Mouse (Mus musculus) gonadal fat pad, adult 2 months (tissue): ENCODE measurements around the gene Hectd3. TPM values are rescaled to one million over a fixed set of nuclear protein-coding genes. Genes with fewer than 3 reads are reported as not detected.

Source experiments
- DNase-seq: peaks from one replicate; pipeline ENCODE4 v3.0.0-alpha.2; 2012; ENCODE audit warnings: low read depth
- polyA plus RNA-seq: library from polyadenylated mRNA; depleted of rRNA; stranded (reverse); fragments of >200 nt; gene quantifications from 2 replicates; pipeline ENCODE4 v1.2.3, GENCODE M21; 2012; rRNA removed

Hectd3 gene
- polyA plus RNA-seq, 1 experiment = 47.2 TPM

DNA sequence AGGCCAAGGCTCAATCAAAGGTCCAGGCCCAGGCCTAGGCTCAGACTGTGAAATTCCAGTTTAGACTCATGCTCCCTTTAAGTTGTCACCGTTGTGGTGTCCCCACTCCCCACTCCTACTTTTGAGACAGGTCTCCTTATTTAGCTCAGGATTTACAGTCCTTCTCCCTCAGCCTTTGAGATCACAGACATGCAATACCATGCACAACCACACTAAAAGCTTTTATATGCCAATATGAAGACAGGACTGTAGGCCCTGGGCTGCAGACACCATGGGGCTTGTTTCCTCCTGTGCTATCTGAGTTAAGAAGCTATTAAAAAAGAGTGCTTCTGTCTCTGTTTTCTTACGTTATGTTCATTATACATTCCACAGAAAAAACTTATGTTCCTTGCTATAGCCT is 22.6 kb downstream of the Hectd3 start:
- DNase-seq = no peak

DNA sequence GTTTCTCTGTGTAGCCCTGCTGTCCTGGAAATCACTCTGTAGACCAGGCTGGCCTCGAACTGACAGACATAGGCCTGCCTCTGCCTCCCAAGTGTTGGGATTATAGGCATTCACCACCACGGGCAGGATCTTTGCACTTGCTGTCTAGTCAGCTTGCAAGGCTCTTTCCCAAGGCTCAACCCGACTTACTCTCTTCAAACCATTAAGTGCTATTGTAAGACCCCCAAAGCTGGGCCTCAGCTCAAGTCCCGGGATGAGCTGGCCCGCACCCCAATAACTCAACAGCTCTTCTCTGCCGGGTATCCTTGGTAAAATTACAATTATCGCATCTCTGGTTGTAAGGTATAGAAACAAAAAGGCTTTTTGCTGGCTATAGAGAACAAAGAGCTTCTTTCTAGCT is 23.2 kb downstream of the Hectd3 start:
- no peak for DNase-seq

DNA sequence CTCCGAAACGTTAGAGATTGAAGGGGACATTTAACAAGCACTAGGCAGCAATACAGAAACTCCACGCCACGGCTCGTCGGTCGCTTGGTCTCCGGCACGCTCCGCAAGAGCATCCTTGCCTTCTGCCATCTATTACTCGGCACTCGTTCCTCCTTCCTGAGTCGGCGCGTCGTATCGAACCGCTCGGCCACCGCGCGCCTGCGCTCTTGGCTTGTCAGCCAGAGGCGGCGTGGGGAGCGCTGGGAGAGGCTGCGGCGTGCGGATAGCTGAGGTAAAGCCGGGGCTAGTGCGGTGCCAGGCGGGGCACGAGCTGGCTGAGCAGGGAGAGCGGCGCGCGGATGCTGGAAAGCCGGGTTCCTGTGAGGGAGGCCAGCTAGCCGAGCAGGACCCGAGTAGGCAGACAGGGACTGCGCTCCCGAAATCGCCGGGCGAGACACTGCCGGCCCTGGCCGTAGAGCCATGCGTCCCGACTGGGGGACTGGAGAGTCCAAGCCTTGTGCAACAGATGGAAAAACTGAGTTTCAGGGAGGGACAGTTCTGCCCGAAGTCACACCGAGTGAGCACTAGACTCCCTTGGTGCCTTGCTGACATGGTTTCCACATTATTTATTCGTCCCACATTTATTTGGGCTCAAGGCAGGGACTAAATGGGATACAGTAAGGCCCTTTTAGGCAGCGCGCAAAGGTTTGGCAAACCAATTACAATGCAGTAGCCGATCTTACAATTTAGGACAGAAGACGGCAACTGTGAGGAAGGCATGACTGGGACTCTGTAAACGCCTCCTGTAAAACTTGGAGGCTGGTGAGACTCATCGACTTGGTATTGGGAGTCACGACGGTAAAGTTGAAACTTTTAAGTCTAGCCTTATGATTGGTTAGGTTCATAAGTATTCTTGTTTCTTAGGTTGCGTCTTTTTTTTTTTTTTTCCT is 24.4 kb downstream of the Hectd3 start, which contains the start of gene Eif2b3:
Eif2b3 (plus strand) TSS at position 197 of the 929 bp plus-strand sequence.
- no peak for DNase-seq

DNA sequence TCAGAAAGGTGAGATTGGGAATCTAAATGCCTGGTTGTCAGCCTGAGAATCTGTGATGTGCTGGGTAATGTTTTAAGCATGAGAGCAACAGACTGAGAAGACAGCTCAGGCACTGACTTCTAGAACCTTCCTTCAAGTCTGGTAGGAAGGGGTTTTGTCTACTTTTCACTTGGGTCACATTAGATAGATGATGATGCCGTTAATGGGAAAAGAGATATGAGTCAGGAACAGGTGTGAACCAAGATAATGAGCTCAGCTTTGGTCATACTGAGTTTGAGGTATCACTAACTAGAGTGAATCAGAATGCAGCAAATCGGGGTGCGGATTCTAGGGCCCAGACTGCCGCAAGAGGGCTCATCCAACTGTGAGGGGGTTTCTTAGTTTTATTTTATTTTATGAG is 28.4 kb downstream of the Hectd3 start:
- DNase-seq = no peak

DNA sequence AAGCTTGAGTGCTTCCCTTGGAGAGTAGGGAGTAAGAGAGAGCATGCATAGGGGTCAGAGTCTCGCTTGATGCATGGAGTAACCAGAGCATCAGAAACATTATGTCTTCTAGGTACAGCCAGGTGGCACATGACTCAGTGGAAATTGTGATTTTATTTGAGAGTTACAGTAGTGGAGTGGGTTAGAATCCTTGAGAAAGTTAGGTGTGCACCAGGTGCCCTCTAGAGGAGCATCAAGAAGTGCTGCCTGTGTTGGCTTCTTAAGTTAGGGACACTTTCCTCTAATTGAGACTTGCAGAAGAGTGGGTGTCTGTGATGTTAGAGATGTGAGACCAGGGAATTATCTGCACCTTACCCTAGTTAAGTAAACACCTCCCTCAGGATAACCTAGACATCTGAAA is 36.0 kb downstream of the Hectd3 start:
- DNase-seq = no peak

DNA sequence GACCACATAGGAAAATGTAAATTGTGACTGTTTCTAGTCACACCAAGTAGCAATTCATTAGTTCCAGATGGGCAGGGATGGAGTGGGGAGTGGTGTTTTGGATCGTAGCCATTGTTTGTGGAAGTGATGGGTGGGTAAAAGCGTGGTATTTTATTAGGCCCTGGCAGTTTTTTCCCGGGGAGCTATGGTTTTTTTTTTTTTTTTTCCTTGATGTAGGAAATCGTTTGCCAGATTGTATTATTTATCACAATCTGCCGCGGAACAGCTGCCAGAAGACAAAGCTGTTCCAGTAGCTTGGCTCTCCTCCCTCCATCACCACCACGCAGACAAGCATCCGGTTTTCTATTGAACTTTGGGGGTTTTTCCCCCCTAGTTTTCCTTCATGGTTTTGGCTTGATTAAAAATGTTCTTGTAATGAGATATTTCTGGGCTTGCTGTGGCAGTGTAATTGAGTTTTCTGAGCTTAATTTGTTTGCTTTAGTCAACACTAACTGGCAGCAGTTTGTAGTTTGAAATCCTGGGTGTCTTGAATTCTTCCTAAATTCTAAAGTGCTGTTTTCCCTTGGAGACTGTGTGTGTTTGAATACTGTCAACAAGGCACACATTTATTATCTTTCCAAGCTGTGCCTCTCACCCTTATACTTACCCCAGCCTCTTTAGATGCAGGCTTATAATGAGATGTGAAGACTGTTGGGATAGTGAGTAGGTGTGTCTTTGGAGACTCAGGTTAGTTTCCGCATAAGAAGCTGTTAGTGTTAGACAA is 45.0 kb downstream of the Hectd3 start:
- no peak for DNase-seq

DNA sequence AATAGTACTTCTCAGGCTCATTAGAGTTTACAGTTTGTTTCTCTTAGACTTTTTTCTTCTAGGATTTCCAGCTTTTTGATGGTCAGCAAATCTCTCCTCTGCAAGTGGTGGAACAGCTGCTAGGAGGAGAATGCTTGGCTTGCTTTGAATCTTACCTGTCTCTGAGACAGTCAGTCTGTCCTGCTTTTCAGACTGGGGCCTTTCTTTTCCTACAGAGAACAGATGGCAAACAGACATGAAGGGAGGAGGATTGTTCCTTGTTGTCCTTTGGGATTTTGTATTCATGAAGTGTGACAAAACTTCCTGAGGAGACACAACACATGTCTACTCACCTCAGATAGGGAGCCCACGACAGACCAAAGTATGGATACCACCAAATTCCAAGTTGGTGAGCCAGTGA is 45.7 kb downstream of the Hectd3 start:
- DNase-seq = no peak

DNA sequence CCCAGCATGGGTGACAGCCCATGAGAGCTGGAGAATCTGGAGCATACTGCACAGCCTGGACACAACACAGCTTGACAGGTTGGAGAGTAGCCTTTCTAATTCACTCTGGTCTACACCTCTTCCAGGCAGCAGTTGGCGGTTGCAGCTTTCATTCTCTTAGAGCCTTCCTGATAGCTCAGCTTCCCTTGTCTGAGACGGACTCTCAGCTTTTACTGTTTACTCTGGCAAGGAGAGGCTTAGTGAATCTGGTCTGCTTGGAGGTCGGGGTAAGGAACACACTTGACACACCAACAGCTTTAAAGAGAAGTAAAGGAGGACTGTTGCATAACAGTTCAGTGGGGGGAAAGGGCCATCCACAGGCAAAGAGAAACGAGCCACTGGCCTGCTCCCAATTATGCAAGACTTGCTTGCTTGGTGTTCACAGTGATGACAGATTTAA is 46.2 kb downstream of the Hectd3 start:
- DNase-seq = peak; percentile 47

DNA sequence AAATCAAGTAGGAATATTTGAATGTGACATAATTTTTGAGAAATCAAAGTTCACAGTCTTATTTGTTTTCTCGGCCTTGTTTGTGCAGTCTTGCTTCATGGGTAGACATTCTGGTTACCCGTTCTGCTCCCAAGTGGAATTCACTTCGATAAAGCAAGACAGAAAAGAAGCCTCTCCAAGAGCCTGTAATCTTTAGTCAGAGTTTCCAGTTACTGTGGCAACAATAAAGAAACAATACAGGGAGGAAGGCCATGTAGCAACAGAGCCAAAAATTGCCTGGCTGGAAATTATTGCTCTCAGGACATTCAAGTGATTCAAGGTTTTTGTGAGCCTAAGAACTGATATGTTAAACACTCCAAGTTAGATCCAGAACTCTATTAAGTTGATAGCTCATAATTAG is 53.7 kb downstream of the Hectd3 start:
- no peak for DNase-seq

DNA sequence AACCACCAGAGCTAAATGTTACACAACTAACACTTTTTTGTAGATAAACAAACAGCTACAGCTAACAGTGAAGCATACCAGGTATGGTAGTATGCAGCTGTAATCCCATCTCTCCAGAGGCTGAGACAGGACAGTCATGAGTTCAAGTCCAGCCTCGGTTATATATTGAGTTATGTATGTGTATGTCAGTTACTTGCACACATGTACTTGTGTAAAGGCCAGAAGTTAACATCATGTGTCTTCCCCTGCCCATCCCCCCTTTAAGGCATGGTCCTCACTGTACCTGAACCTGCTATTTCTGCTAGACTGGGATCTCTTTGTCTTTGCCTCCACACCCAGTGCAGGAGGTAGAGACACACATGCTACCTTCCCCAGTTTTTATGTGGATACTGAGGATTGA is 54.4 kb downstream of the Hectd3 start:
- no peak for DNase-seq

DNA sequence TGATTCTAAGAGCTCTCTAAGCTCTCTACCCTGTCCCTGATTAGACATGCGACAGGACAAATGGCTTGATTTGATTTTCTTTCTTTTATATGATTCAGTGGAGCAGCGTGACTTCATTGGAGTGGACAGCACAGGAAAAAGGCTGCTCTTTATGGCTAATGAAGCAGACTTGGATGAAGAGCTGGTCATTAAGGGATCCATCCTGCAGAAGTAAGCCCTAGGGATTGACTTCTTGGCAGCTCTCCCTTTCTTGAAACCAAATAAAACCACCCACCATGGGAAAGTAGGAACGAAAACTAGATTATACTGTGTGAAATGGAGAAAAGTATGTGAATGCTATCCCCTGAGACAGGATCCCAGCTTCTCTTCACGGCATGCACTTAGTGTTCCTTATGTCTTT is 57.5 kb downstream of the Hectd3 start:
- no peak for DNase-seq

DNA sequence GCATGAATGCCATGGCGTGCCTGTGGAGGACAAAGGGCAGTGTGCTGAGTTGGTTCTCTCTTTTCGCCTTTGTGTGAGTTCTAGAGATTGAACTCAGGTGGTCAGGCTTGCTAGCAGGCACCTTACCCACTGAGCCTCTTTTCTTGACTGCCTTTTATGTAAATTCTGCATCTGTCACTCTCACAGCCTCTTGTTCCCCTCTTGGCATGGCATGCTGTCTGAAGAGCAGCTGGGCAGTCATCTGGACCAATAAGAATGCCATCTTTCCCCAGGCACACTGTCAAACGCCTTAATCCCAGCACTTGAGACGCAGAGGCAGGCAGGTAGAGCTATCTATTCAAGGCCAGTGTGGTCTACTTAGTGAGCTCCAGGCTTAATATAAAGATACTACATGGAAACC is 58.8 kb downstream of the Hectd3 start:
- DNase-seq = no peak

Other genes with a start within 250 kb of the Hectd3 start
- 61.8 and 66.3 TPM in 2 replicates for gene Toe1, start 187.7 kb upstream of the Hectd3 start, polyA plus RNA-seq
- gene Mutyh, start 187.6 kb upstream of the Hectd3 start, polyA plus RNA-seq = 9.9 and 16.2 TPM in 2 replicates
- 65.7 and 74.3 TPM in 2 replicates for gene Hpdl, start 173.6 kb upstream of the Hectd3 start, polyA plus RNA-seq
- gene Zswim5, start 117.9 kb upstream of the Hectd3 start, polyA plus RNA-seq = 2.3 and 3.8 TPM in 2 replicates
- 125 and 141 TPM in 2 replicates for gene Urod, start 904 bp upstream of the Hectd3 start, polyA plus RNA-seq
- 13.2 and 18.3 TPM in 2 replicates for gene Eif2b3, start 24.1 kb downstream of the Hectd3 start, polyA plus RNA-seq
- 44.5 and 48.7 TPM in 2 replicates for gene Ptch2, start 100.8 kb downstream of the Hectd3 start, polyA plus RNA-seq
- 12.3 and 13.8 TPM in 2 replicates for gene Btbd19, start 130.4 kb downstream of the Hectd3 start, polyA plus RNA-seq
- 24.7 and 28.9 TPM in 2 replicates for gene Tctex1d4, start 131.5 kb downstream of the Hectd3 start, polyA plus RNA-seq
- 13.7 and 15.0 TPM in 2 replicates for gene Plk3, start 138.6 kb downstream of the Hectd3 start, polyA plus RNA-seq
- 468 and 506 TPM in 2 replicates for gene Rps8, start 160.9 kb downstream of the Hectd3 start, polyA plus RNA-seq
- gene Kif2c, start 187.3 kb downstream of the Hectd3 start, polyA plus RNA-seq = 2.6 and 3.1 TPM in 2 replicates